Mouse (Mus musculus) cerebellum, adult 2 months (tissue): ENCODE measurements around the gene I0C0044D17Rik. TPM values are rescaled to one million over a fixed set of nuclear protein-coding genes. Genes with fewer than 3 reads are reported as not detected.
"Not testable (repeated sequence)": the region's sequence is repeated elsewhere in the genome, so short reads cannot be mapped to it uniquely, and the experiment has no call there.

Source experiments
- DNase-seq, 2 experiments: peaks; one replicate each; pipeline ENCODE4 v3.0.0; 2021
- H3K27ac ChIP-seq: fragments of 200-500 bp; 2 replicates; pipeline ENCODE4 v1.5.1; 2012; ENCODE audit warnings: low read length, control low read depth, inconsistent platforms; ENCODE audit not compliant: insufficient read depth
- H3K27me3 ChIP-seq: fragments of 200-500 bp; 2 replicates; pipeline ENCODE4 v1.6.1; 2012; ENCODE audit warnings: inconsistent platforms, mild to moderate bottlenecking, low read length, moderate library complexity; ENCODE audit not compliant: control insufficient read depth, insufficient read depth
- H3K4me1 ChIP-seq: fragments of 200-500 bp; 2 replicates; pipeline ENCODE4 v1.6.1; 2011; ENCODE audit warnings: low read length; ENCODE audit not compliant: control insufficient read depth, insufficient read depth
- H3K4me3 ChIP-seq: fragments of 200-500 bp; replicated peaks from 2 replicates; pipeline ENCODE3; 2011; ENCODE audit warnings: mild to moderate bottlenecking, low read depth, low read length, control low read depth; ENCODE audit not compliant: insufficient read depth
- CTCF ChIP-seq: fragments of 200-500 bp; IDR thresholded peaks from 2 replicates; pipeline ENCODE4 v1.5.1; 2011; ENCODE audit warnings: low read depth, mild to moderate bottlenecking, control low read depth, low read length, moderate library complexity, borderline replicate concordance; ENCODE audit not compliant: insufficient read depth
- POLR2A ChIP-seq: fragments of 200-500 bp; IDR thresholded peaks from 2 replicates; pipeline ENCODE4 v1.6.1; 2011; ENCODE audit warnings: low read length, control low read depth, borderline replicate concordance; ENCODE audit not compliant: insufficient read depth
- WGBS: fragments of 180-500 bp; shearing (Covaris S2); methylation state at CpG from one replicate; pipeline ENCODE4 v1.1.7; 2018; 5-methylcytosine and 5-hydroxymethylcytosine counted together
- polyA plus RNA-seq: library from polyadenylated mRNA; depleted of rRNA; stranded (reverse); fragments of >200 nt; gene quantifications from 2 replicates; pipeline ENCODE4 v1.2.3, GENCODE M21; 2012; rRNA removed

Gene I0C0044D17Rik
- polyA plus RNA-seq = not detected in 2 replicates

DNA sequence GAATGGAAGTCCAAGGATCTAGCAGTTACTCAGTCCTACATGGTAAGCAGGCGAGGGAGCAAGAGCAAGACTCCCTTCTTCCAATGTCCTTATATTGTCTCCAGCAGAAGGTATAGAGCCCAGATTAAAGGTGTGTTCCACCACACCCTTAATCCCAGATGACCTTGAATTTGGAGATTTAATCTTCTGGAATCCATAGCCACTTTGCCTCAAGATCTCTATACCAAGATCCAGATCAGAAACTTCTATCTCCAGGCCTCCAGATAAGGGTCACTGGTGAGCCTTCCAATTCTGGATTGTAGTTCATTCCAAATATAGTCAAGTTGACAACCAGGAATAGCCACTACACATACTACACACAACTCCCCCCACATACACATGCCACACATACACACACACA lies at the start of gene I0C0044D17Rik:
TSS of gene I0C0044D17Rik (minus strand) at position 101 of the 400 bp plus-strand sequence.
- not testable (repeated sequence) for H3K27ac ChIP-seq, H3K4me1 ChIP-seq, H3K27me3 ChIP-seq, H3K4me3 ChIP-seq, DNase-seq
- 97% methylated on average over 1 of the region's 1 CpGs for WGBS

DNA sequence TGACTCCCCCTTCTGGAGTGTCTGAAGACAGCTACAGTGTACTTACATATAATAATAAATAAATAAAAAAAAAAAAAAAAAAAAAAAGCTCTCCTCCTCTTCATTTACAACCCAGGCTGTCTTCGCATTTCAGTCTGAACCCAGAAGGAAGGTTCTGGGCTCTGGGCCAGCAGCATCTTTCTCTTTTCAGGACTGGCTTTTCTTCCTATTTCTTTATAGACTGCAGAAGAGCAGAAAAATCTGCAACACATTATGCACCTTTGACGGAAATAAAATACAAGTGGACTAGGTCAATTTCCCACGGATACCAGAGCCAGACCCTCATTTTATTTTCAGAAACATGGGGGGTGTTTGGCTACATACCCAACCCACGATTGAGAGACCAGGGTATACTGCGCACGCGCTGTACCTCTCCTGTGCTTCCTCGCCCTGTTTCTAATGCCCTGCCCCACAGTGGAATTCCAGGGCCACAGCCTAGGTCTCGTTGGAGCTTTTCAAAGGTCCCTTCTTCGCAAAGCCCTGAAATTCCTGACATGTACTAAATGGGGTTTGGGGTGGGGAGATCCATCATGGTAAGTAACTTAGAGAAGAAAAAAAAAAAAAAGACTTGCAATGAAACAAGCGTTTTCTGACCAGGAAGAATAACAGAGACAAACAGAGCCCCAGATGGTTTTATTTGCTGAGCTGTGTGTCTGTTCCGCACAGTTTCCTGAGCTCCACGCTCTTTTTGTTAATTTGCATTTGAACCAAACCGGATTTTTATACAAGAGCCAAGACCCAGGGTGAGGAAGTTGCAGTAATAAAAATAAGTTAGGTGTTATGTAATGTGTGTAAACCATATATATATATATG lies 42.0 kb upstream of the I0C0044D17Rik start:
- no peak for DNase-seq
- 75% methylated on average over 14 of the region's 14 CpGs for WGBS
- no peak overlapping the region for H3K4me3 ChIP-seq
- H3K27me3 ChIP-seq = no peaks in the 10 kb centered on the region
- no peak overlapping the region for H3K27ac ChIP-seq
- TF ChIP-seq CTCF = no peak
- TF ChIP-seq POLR2A = no peak
- no peaks in the 10 kb centered on the region for H3K4me1 ChIP-seq

DNA sequence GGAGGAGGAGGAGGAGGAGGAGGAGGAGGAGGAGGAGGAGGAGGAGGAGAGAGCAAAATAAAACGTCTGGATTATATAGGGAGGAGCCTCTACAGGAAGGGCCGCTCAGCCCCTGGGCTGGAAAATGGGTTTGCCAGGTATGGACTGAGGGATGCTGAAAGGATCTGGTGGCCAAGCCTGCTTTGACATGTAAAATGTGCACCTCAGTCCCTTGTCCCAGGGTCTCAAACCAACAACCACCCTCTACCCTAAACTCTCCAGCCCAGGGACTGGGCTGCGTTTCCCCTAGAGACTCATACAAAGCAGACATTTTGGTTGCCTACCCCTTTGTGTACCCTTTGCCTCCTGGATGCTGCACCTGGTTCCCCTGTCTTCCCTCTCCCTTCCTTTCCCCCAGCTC lies 40.9 kb upstream of the I0C0044D17Rik start:
- Histone ChIP-seq H3K27ac (no peak overlapping the region), H3K27me3 (no peaks in the 10 kb centered on the region), H3K4me1 (no peaks in the 10 kb centered on the region), H3K4me3 (no peak overlapping the region)
- no peak for TF ChIP-seq CTCF
- TF ChIP-seq POLR2A = no peak
- no peak for DNase-seq
- 85% methylated on average over 3 of the region's 3 CpGs for WGBS

DNA sequence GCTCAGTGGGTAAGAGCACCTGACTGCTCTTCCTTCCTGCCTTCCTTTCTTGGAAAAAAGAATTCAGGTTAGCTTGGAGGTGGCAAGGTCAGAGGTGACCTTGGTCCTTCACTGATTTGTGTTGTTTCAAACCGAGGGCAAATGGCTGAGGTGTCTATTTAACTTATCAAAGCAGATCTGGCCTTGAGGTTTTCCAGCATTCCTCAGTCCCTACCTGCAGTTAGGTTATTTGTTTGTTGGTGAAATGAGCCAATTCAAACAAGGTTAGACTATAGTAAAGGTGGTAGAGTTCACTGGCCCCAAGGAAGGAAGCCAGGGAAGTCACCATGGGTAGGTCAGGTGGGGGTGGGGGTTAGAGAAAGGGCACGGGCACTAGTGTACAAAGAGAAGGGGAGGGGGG lies 40.5 kb upstream of the I0C0044D17Rik start:
- Histone ChIP-seq H3K27ac (no peak overlapping the region), H3K4me3 (no peak overlapping the region), H3K27me3 (no peaks in the 10 kb centered on the region), H3K4me1 (no peaks in the 10 kb centered on the region)
- no peak for DNase-seq
- TF ChIP-seq POLR2A (no peak), CTCF (no peak)
- 38% methylated on average over 2 of the region's 2 CpGs for WGBS

DNA sequence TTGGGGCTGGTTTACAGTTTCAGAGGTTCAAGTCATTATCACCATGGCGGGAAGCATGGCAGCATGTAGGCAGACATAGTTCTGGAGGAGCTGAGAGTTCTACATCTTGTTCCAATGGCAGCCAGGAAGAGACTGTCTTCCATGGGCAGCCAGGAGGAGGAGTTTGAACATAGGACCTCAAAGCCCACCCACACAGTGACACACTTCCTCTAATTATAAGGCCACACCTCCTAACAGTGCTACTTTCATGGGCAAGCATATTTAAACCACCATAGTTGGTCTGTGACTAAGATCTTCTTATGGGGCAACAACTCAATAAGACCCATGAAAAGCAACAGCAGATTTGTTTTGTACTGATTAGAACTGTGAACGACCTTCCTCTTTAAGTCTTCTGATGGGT lies 39.8 kb upstream of the I0C0044D17Rik start:
- no peak for TF ChIP-seq CTCF
- TF ChIP-seq POLR2A = no peak
- Histone ChIP-seq H3K4me3 (no peak overlapping the region), H3K27me3 (no peaks in the 10 kb centered on the region), H3K27ac (no peak overlapping the region), H3K4me1 (no peaks in the 10 kb centered on the region)
- DNase-seq = no peak
- 90% methylated on average over 2 of the region's 2 CpGs for WGBS

DNA sequence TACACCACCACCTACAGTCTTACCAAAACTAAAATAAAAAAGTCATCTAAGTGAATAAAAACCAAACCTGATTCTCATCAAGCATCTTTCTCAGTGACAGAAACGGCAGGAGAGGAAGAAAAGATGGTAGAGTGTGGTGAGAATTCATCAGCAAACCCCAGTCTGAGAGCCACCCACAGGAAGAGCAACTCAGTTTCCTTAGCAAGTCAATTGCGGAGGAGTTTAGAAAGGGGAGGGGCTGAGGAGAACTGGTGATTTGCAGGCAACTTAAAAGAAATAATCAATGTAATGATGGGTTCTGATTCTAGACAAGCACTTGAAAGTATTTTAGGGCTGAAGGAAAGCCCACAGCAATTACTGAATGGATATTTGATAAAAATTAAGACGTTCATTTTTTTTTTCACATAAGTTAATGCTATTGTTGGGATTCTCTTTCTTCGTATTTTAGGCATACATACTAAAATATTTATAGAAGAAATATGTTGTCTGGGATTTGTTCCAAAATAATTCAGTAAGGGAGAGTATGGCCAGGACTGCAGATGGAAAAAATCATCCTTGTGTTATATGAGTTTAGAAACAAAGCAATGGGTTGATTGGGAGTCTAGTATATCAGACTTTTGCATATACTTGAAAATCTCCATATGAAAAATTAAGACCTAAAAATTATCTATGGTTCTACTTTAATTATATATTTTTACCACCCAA lies 34.7 kb upstream of the I0C0044D17Rik start:
- 81% methylated on average over 4 of the region's 4 CpGs for WGBS
- no peaks in the 10 kb centered on the region for H3K27me3 ChIP-seq
- no peak for DNase-seq

DNA sequence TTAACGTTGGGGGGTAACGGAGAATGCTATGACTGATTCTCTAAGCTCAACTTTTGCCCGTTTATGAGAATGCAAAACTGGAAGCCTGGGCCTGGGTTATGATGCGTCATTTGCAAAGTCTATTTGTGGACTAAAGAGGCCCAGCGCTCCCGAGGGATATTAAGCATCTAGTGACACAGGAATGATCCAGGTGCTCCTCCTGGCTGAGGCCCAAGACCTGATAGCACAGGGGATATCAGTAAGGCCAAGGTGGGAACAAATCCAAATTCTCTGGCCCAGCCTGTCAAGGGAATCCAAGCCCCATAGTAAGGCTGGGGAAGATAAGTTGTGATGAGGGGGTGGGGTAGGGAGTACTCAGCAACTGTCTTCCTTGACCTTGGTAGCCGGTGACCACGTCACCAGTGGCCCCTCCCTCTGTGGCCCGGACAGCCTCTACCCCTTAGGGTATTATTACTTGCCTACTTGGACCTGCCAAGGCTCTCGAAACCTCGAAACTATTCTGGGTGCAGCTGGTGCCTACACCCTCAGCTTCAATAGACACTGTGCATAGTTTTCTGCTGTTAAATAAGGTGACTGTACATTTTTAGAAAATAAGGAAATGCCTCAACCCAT lies 33.5 kb upstream of the I0C0044D17Rik start:
- H3K27ac ChIP-seq = no peak overlapping the region
- no peak for TF ChIP-seq POLR2A
- no peak for TF ChIP-seq CTCF
- H3K27me3 ChIP-seq = no peaks in the 10 kb centered on the region
- WGBS = 45% methylated on average over 11 of the region's 11 CpGs
- no peak for DNase-seq
- H3K4me1 ChIP-seq = no peaks in the 10 kb centered on the region
- no peak overlapping the region for H3K4me3 ChIP-seq

More for the DNA sequence above, 34.7 kb upstream of the I0C0044D17Rik start:
- H3K27ac ChIP-seq = no peak overlapping the region
- TF ChIP-seq CTCF = no peak
- H3K4me1 ChIP-seq = no peaks in the 10 kb centered on the region
- H3K4me3 ChIP-seq = no peak overlapping the region

DNA sequence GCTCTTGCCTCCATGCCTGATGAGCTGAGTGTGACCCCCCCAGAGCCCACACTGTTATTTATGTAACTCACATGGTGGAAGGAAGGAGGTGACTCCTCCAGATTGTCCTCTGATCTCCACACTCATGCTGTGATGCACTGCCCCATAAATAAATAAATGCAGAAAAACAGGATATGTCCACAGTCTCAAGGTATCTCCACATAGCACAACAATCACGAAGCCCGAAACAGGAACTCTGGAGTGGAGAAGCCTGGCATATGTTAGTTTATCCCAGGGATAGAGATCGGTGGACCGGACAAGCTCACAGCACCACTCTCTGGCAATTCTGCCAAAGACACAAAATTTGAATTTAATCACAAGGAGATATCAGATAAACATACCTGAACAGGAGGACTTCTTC lies 30.3 kb upstream of the I0C0044D17Rik start:
- Histone ChIP-seq H3K27ac (no peak overlapping the region), H3K4me1 (no peaks in the 10 kb centered on the region), H3K27me3 (no peaks in the 10 kb centered on the region), H3K4me3 (no peak overlapping the region)
- no peak for TF ChIP-seq POLR2A
- no peak for TF ChIP-seq CTCF
- DNase-seq = no peak
- WGBS = 75% methylated on average over 4 of the region's 4 CpGs

DNA sequence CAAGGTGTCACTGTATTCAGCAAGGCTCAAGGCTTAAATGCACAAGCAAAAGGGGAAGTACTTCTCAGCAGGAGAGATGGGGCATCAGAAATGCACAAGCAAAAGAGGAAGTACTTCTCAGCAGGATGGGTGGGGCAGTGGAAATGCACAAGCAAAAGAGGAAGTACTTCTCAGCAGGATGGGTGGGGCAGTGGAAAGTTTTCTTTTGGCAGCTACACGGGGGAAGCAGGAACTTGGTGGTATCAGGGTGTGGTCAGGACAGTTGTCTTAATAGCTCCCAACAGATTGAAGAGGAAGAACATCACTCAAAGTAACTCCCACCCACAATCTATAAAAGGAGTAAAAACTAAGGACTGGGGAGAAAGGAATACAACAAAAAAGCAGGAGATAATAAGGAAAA lies 26.8 kb upstream of the I0C0044D17Rik start:
- not testable (repeated sequence) for DNase-seq, H3K4me1 ChIP-seq, H3K27ac ChIP-seq, H3K4me3 ChIP-seq, H3K27me3 ChIP-seq
- 64% methylated on average over 1 of the region's 1 CpGs for WGBS
